Mouse (Mus musculus): Measurements from ENCODE around the gene Smok3b.

- TF ChIP-seq GATA1 (IDR thresholded peaks at IDR 0.05; ENCODE audit: low read length) (no peak), TAL1 (IDR thresholded peaks at IDR 0.05; ENCODE audit: low read length) (no peak)
Observed at GRCm38 (mm10) chr5:138085421-138085911, 64.2 kb downstream of the Smok3b start.
